Mouse (Mus musculus): ENCODE measurements around the gene Micu2. TPM values are rescaled to one million over a fixed set of nuclear protein-coding genes. Genes with fewer than 3 reads are reported as not detected.

The Micu2 gene
- 46.0 and 52.1 TPM in 2 replicates for polyA plus RNA-seq (2014; fragmentation: Nextera tagmentation; extraction: Ambion mirVana)

GRCm38 (mm10) chr14:57998526-57999401 lies at the start of gene Micu2:
TSS of gene Micu2 (minus strand) at chr14:57999262.
- DNase-seq (ENCODE audit: low spot score) (peak; percentile 93), ATAC-seq (ENCODE audit: low FRiP score) (peak; percentile 99)
- H3K4me1 ChIP-seq (replicated peaks; ENCODE audit: control insufficient read depth, insufficient read depth, low read length), result peaks cover 11% of the 10 kb centered on the region
- peak within 1 kb of the TSS; percentile 88 for H3K27ac ChIP-seq
- peak within 1 kb of the TSS; percentile 73 for H3K4me2 ChIP-seq (replicated peaks)
- H3K4me3 ChIP-seq (replicated peaks; ENCODE audit: low read length), result peak within 1 kb of the TSS; percentile 86
- H3K9me3 ChIP-seq (ENCODE audit: control insufficient read depth, low read length), result no peaks in the 10 kb centered on the region
- H3K36me3 ChIP-seq (replicated peaks; ENCODE audit: control insufficient read depth, insufficient read depth), result no peaks in the 10 kb centered on the region
- 3% methylated on average over 75 of the region's 76 CpGs for WGBS
- H3K27me3 ChIP-seq (ENCODE audit: control insufficient read depth, insufficient read depth, low read length), result no peaks in the 10 kb centered on the region
- H3K9ac ChIP-seq, result peak within 1 kb of the TSS; percentile 96

GRCm38 (mm10) chr14:58046639-58047284 lies 47.7 kb upstream of the Micu2 start:
- H3K27ac ChIP-seq, result no peak overlapping the region
- no peak overlapping the region for H3K9ac ChIP-seq
- 89% methylated on average over 4 of the region's 4 CpGs for WGBS
- DNase-seq (ENCODE audit: low spot score), result no peak
- H3K4me2 ChIP-seq (replicated peaks), result no peak overlapping the region
- no peak overlapping the region for H3K4me3 ChIP-seq (replicated peaks; ENCODE audit: low read length)
- no peaks in the 10 kb centered on the region for H3K4me1 ChIP-seq (replicated peaks; ENCODE audit: control insufficient read depth, insufficient read depth, low read length)
- ATAC-seq (ENCODE audit: low FRiP score), result no peak
- H3K36me3 ChIP-seq (replicated peaks; ENCODE audit: control insufficient read depth, insufficient read depth), result no peaks in the 10 kb centered on the region
- H3K27me3 ChIP-seq (ENCODE audit: control insufficient read depth, insufficient read depth, low read length), result no peaks in the 10 kb centered on the region
- no peaks in the 10 kb centered on the region for H3K9me3 ChIP-seq (ENCODE audit: control insufficient read depth, low read length)

- DNase-seq (ENCODE audit: low spot score) (no peak), ATAC-seq (ENCODE audit: low FRiP score) (no peak)
- 30% methylated on average over 6 of the region's 6 CpGs for WGBS
- Histone ChIP-seq H3K4me1 (replicated peaks; ENCODE audit: control insufficient read depth, insufficient read depth, low read length) (no peaks in the 10 kb centered on the region), H3K27me3 (ENCODE audit: control insufficient read depth, insufficient read depth, low read length) (no peaks in the 10 kb centered on the region), H3K36me3 (replicated peaks; ENCODE audit: control insufficient read depth, insufficient read depth) (no peaks in the 10 kb centered on the region), H3K4me2 (replicated peaks) (no peak overlapping the region), H3K9me3 (ENCODE audit: control insufficient read depth, low read length) (no peaks in the 10 kb centered on the region), H3K27ac (no peak overlapping the region), H3K4me3 (replicated peaks; ENCODE audit: low read length) (no peak overlapping the region), H3K9ac (no peak overlapping the region)
Observed at GRCm38 (mm10) chr14:58036174-58036573, 37.1 kb upstream of the Micu2 start.

- Histone ChIP-seq H3K4me2 (replicated peaks) (no peak overlapping the region), H3K4me3 (replicated peaks; ENCODE audit: low read length) (no peak overlapping the region), H3K9ac (no peak overlapping the region), H3K27ac (no peak overlapping the region), H3K4me1 (replicated peaks; ENCODE audit: control insufficient read depth, insufficient read depth, low read length) (no peaks in the 10 kb centered on the region), H3K36me3 (replicated peaks; ENCODE audit: control insufficient read depth, insufficient read depth) (no peaks in the 10 kb centered on the region), H3K27me3 (ENCODE audit: control insufficient read depth, insufficient read depth, low read length) (no peaks in the 10 kb centered on the region), H3K9me3 (ENCODE audit: control insufficient read depth, low read length) (no peaks in the 10 kb centered on the region)
- DNase-seq (ENCODE audit: low spot score) (peak; percentile 82), ATAC-seq (ENCODE audit: low FRiP score) (no peak)
- WGBS, result 11% methylated on average over 8 of the region's 8 CpGs
Observed at GRCm38 (mm10) chr14:58034567-58034966, 35.5 kb upstream of the Micu2 start.

- H3K9me3 ChIP-seq (ENCODE audit: control insufficient read depth, low read length), result no peaks in the 10 kb centered on the region
- H3K27me3 ChIP-seq (ENCODE audit: control insufficient read depth, insufficient read depth, low read length), result no peaks in the 10 kb centered on the region
- no peak overlapping the region for H3K9ac ChIP-seq
- no peak overlapping the region for H3K4me2 ChIP-seq (replicated peaks)
- H3K4me1 ChIP-seq (replicated peaks; ENCODE audit: control insufficient read depth, insufficient read depth, low read length), result no peaks in the 10 kb centered on the region
- no peak for DNase-seq (ENCODE audit: low spot score)
- H3K27ac ChIP-seq, result no peak overlapping the region
- H3K36me3 ChIP-seq (replicated peaks; ENCODE audit: control insufficient read depth, insufficient read depth), result no peaks in the 10 kb centered on the region
- no peak for ATAC-seq (ENCODE audit: low FRiP score)
- H3K4me3 ChIP-seq (replicated peaks; ENCODE audit: low read length), result no peak overlapping the region
- 40% methylated on average over 2 of the region's 2 CpGs for WGBS
Observed at GRCm38 (mm10) chr14:58018869-58019268, 19.8 kb upstream of the Micu2 start.

- no peak overlapping the region for H3K4me2 ChIP-seq (replicated peaks)
- H3K4me1 ChIP-seq (replicated peaks; ENCODE audit: control insufficient read depth, insufficient read depth, low read length), result peaks cover 7% of the 10 kb centered on the region
- ATAC-seq (ENCODE audit: low FRiP score) (no peak), DNase-seq (ENCODE audit: low spot score) (no peak)
- WGBS, result 74% methylated on average over 6 of the region's 6 CpGs
- no peaks in the 10 kb centered on the region for H3K9me3 ChIP-seq (ENCODE audit: control insufficient read depth, low read length)
- H3K27ac ChIP-seq, result no peak overlapping the region
- no peaks in the 10 kb centered on the region for H3K27me3 ChIP-seq (ENCODE audit: control insufficient read depth, insufficient read depth, low read length)
- no peak overlapping the region for H3K4me3 ChIP-seq (replicated peaks; ENCODE audit: low read length)
- H3K9ac ChIP-seq, result no peak overlapping the region
- H3K36me3 ChIP-seq (replicated peaks; ENCODE audit: control insufficient read depth, insufficient read depth), result no peaks in the 10 kb centered on the region
Observed at GRCm38 (mm10) chr14:58003852-58004251, 4.8 kb upstream of the Micu2 start.

GRCm38 (mm10) chr14:58002161-58002560 lies 3.1 kb upstream of the Micu2 start:
- 87% methylated on average over 1 of the region's 1 CpGs for WGBS
- no peak for DNase-seq (ENCODE audit: low spot score)
- no peak for ATAC-seq (ENCODE audit: low FRiP score)
- Histone ChIP-seq H3K36me3 (replicated peaks; ENCODE audit: control insufficient read depth, insufficient read depth) (no peaks in the 10 kb centered on the region), H3K27me3 (ENCODE audit: control insufficient read depth, insufficient read depth, low read length) (no peaks in the 10 kb centered on the region), H3K27ac (no peak overlapping the region), H3K4me2 (replicated peaks) (no peak overlapping the region), H3K4me3 (replicated peaks; ENCODE audit: low read length) (no peak overlapping the region), H3K4me1 (replicated peaks; ENCODE audit: control insufficient read depth, insufficient read depth, low read length) (peaks cover 11% of the 10 kb centered on the region), H3K9me3 (ENCODE audit: control insufficient read depth, low read length) (no peaks in the 10 kb centered on the region), H3K9ac (no peak overlapping the region)

GRCm38 (mm10) chr14:57999402-57999734 lies 306 bp upstream of the Micu2 start:
- ATAC-seq (ENCODE audit: low FRiP score) (no peak), DNase-seq (ENCODE audit: low spot score) (no peak)
- H3K4me1 ChIP-seq (replicated peaks; ENCODE audit: control insufficient read depth, insufficient read depth, low read length), result peaks cover 11% of the 10 kb centered on the region
- H3K27ac ChIP-seq, result peak overlapping the region; percentile 88
- no peaks in the 10 kb centered on the region for H3K27me3 ChIP-seq (ENCODE audit: control insufficient read depth, insufficient read depth, low read length)
- WGBS, result 24% methylated on average over 5 of the region's 5 CpGs
- H3K4me2 ChIP-seq (replicated peaks), result peak overlapping the region; percentile 73
- H3K9ac ChIP-seq, result peak overlapping the region; percentile 96
- H3K9me3 ChIP-seq (ENCODE audit: control insufficient read depth, low read length), result no peaks in the 10 kb centered on the region
- no peaks in the 10 kb centered on the region for H3K36me3 ChIP-seq (replicated peaks; ENCODE audit: control insufficient read depth, insufficient read depth)
- H3K4me3 ChIP-seq (replicated peaks; ENCODE audit: low read length), result peak overlapping the region; percentile 86

- DNase-seq (ENCODE audit: low spot score) (no peak), ATAC-seq (ENCODE audit: low FRiP score) (no peak)
- Histone ChIP-seq H3K27ac (no peak overlapping the region), H3K4me1 (replicated peaks; ENCODE audit: control insufficient read depth, insufficient read depth, low read length) (peaks cover 11% of the 10 kb centered on the region), H3K9me3 (ENCODE audit: control insufficient read depth, low read length) (no peaks in the 10 kb centered on the region), H3K4me2 (replicated peaks) (no peak overlapping the region), H3K9ac (no peak overlapping the region), H3K36me3 (replicated peaks; ENCODE audit: control insufficient read depth, insufficient read depth) (no peaks in the 10 kb centered on the region), H3K27me3 (ENCODE audit: control insufficient read depth, insufficient read depth, low read length) (no peaks in the 10 kb centered on the region), H3K4me3 (replicated peaks; ENCODE audit: low read length) (no peak overlapping the region)
- WGBS, result 80% methylated on average over 1 of the region's 1 CpGs
Observed at GRCm38 (mm10) chr14:57997431-57997830, 1.6 kb downstream of the Micu2 start.

Data from hindbrain, embryonic 14.5 days (tissue).